Mouse (Mus musculus) CH12.LX (cell line): ENCODE measurements at regions not wholly inside any gene's neighbourhood (a gene's known extent, or its start where the extent isn't known, plus 50 kb on each side); places are given as distances from the start of the nearest gene placed in this dataset.

Experiments
- DNase-seq: peaks from one replicate; pipeline ENCODE4 v3.0.0-alpha.2; 2013; ENCODE audit errors: extremely low read depth
- H3K27ac ChIP-seq: 2 replicates; pipeline ENCODE4 v1.5.1; 2012; ENCODE audit warnings: low read depth, mild to moderate bottlenecking, control low read depth, moderate library complexity; ENCODE audit not compliant: insufficient read depth
- H3K27me3 ChIP-seq: replicated peaks from 2 replicates; pipeline ENCODE3; 2012; ENCODE audit warnings: inconsistent platforms
- H3K36me3 ChIP-seq, 2 experiments: replicated peaks in 1 of 2; 2 replicates each; pipeline versions ENCODE3 to v1.6.1; 2012; ENCODE audit warnings: inconsistent platforms in 1 of 2, low read length in 1 of 2, mild to moderate bottlenecking in 1 of 2, mixed read lengths in 1 of 2, moderate library complexity in 1 of 2; ENCODE audit not compliant: control insufficient read depth in 1 of 2, insufficient read depth in 1 of 2
- H3K4me1 ChIP-seq, 2 experiments: 2 replicates each; pipeline ENCODE4 v1.6.1; 2012; ENCODE audit warnings: inconsistent platforms in 1 of 2, moderate library complexity in 1 of 2; ENCODE audit not compliant: insufficient read depth in 2 of 2, control insufficient read depth in 1 of 2
- H3K4me2 ChIP-seq: 2 replicates; pipeline ENCODE4 v1.6.1; 2012; ENCODE audit warnings: low read depth, mild to moderate bottlenecking, control low read depth; ENCODE audit not compliant: poor library complexity, insufficient read depth, severe bottlenecking
- H3K4me3 ChIP-seq, 3 experiments: fragments of 150-350 bp in 1 of 3; sonication (generic) in 1 of 3; replicated peaks in 1 of 3; 2 replicates each; pipeline versions ENCODE3 to v1.5.1; 2011 to 2012; ENCODE audit warnings: low read depth in 2 of 3, low read length in 2 of 3, mild to moderate bottlenecking in 2 of 3, moderate library complexity in 2 of 3, control low read depth in 1 of 3, improper control_type of control experiment in 1 of 3, inconsistent platforms in 1 of 3, mixed read lengths in 1 of 3; ENCODE audit not compliant: poor library complexity in 1 of 3
- H3K79me2 ChIP-seq: replicated peaks from 2 replicates; pipeline ENCODE4 v1.6.1; 2012; ENCODE audit warnings: mild to moderate bottlenecking, moderate library complexity; ENCODE audit not compliant: control insufficient read depth, poor library complexity, insufficient read depth, severe bottlenecking; ENCODE audit errors: extremely low read depth
- H3K9ac ChIP-seq: 2 replicates; pipeline ENCODE4 v1.6.1; 2012; ENCODE audit warnings: low read depth, mild to moderate bottlenecking, control low read depth, moderate library complexity; ENCODE audit not compliant: insufficient read depth
- H3K9me3 ChIP-seq: replicated peaks from 2 replicates; pipeline ENCODE3; 2012; ENCODE audit warnings: low read length, inconsistent platforms, mixed read lengths
- CHD2 ChIP-seq: IDR thresholded peaks from 2 replicates; pipeline ENCODE4 v1.6.1; 2011; ENCODE audit warnings: low read length, improper control_type of control experiment
- E2F4 ChIP-seq: IDR thresholded peaks from 2 replicates; pipeline ENCODE4 v1.6.1; 2011; ENCODE audit warnings: low read depth, low read length, improper control_type of control experiment; ENCODE audit not compliant: insufficient replicate concordance
- ELF1 ChIP-seq: IDR thresholded peaks from 2 replicates; pipeline ENCODE4 v1.6.1; 2014; ENCODE audit warnings: low read depth, mild to moderate bottlenecking, inconsistent platforms, low read length, improper control_type of control experiment
- EP300 ChIP-seq: IDR thresholded peaks from 2 replicates; pipeline ENCODE4 v1.6.1; 2011; ENCODE audit warnings: low read length, improper control_type of control experiment
- GABPA ChIP-seq: IDR thresholded peaks from 2 replicates; pipeline ENCODE4 v1.6.1; 2012; ENCODE audit warnings: low read depth, low read length, improper control_type of control experiment, inconsistent platforms; ENCODE audit not compliant: insufficient replicate concordance
- JUND ChIP-seq: conservative IDR thresholded peaks from 2 replicates; pipeline ENCODE4 v1.6.1; 2011; ENCODE audit warnings: low read depth, low read length, improper control_type of control experiment
- KAT2A ChIP-seq: IDR thresholded peaks from 2 replicates; pipeline ENCODE4 v1.6.1; 2012; ENCODE audit warnings: low read length, improper control_type of control experiment, inconsistent platforms; ENCODE audit not compliant: insufficient replicate concordance
- MEF2A ChIP-seq: IDR thresholded peaks from 2 replicates; pipeline ENCODE4 v1.6.1; 2014; ENCODE audit warnings: low read depth, mild to moderate bottlenecking, inconsistent platforms, low read length, improper control_type of control experiment, borderline replicate concordance
- MYC ChIP-seq: IDR thresholded peaks from 2 replicates; pipeline ENCODE4 v1.6.1; 2011; ENCODE audit warnings: low read depth, mild to moderate bottlenecking, improper control_type of control experiment, low read length
- NELFE ChIP-seq: IDR thresholded peaks from 2 replicates; pipeline ENCODE4 v1.6.1; 2011; ENCODE audit warnings: low read depth, low read length, improper control_type of control experiment
- NRF1 ChIP-seq: IDR thresholded peaks from 2 replicates; pipeline ENCODE4 v1.6.1; 2014; ENCODE audit warnings: low read depth, mild to moderate bottlenecking, inconsistent platforms, low read length, improper control_type of control experiment, moderate library complexity
- POLR2A ChIP-seq: IDR thresholded peaks from 2 replicates; pipeline ENCODE4 v1.6.1; 2011; ENCODE audit warnings: low read depth, mild to moderate bottlenecking, improper control_type of control experiment, low read length
- POLR2AphosphoS2 ChIP-seq: IDR thresholded peaks from 2 replicates; pipeline ENCODE4 v1.6.1; 2011; ENCODE audit warnings: low read depth, low read length, improper control_type of control experiment
- RAD21 ChIP-seq: IDR thresholded peaks from 2 replicates; pipeline ENCODE4 v1.6.1; 2011; ENCODE audit warnings: low read depth, mild to moderate bottlenecking, low read length, improper control_type of control experiment, moderate library complexity
- RCOR1 ChIP-seq: conservative IDR thresholded peaks from 2 replicates; pipeline ENCODE4 v1.6.1; 2012; ENCODE audit warnings: low read depth, mild to moderate bottlenecking, inconsistent platforms, low read length, improper control_type of control experiment
- SIN3A ChIP-seq: IDR thresholded peaks from 2 replicates; pipeline ENCODE4 v1.6.1; 2012; ENCODE audit warnings: low read length, improper control_type of control experiment, inconsistent platforms
- SMC3 ChIP-seq: IDR thresholded peaks from 2 replicates; pipeline ENCODE4 v1.6.1; 2011; ENCODE audit warnings: low read depth, low read length, improper control_type of control experiment
- TBP ChIP-seq: conservative IDR thresholded peaks from 2 replicates; pipeline ENCODE4 v1.6.1; 2011; ENCODE audit warnings: low read depth, low read length, improper control_type of control experiment
- UBTF ChIP-seq: IDR thresholded peaks from 2 replicates; pipeline ENCODE4 v1.6.1; 2012; ENCODE audit warnings: low read depth, mild to moderate bottlenecking, inconsistent platforms, low read length, improper control_type of control experiment, moderate library complexity
- USF2 ChIP-seq: conservative IDR thresholded peaks from 2 replicates; pipeline ENCODE4 v1.6.1; 2011; ENCODE audit warnings: low read depth, low read length, improper control_type of control experiment
- ZC3H11A ChIP-seq: IDR thresholded peaks from 2 replicates; pipeline ENCODE4 v1.6.1; 2012; ENCODE audit warnings: low read depth, mild to moderate bottlenecking, inconsistent platforms, low read length, improper control_type of control experiment
- ZMIZ1 ChIP-seq: IDR thresholded peaks from 2 replicates; pipeline ENCODE4 v1.6.1; 2012; ENCODE audit warnings: low read depth, mild to moderate bottlenecking, inconsistent platforms, low read length, improper control_type of control experiment
- ZNF384 ChIP-seq: IDR thresholded peaks from 2 replicates; pipeline ENCODE4 v1.6.1; 2012; ENCODE audit warnings: low read depth, low read length, improper control_type of control experiment, inconsistent platforms
- dilution Hi-C: fragments of 300-500 bp; cut with MboI; formaldehyde crosslinking; loops from 2 replicates; pipeline ENCODE4 v1.14.3; 2020; ENCODE audit warnings: low sequenced_read_pairs; ENCODE audit not compliant: extremely low pct_unique_long_range_greater_than_20kb, extremely low pct_ligation_motif_present
- in situ Hi-C: fragments of 300-500 bp; cut with MboI; formaldehyde crosslinking; loops from 3 replicates; pipeline ENCODE4 v1.14.3; 2019; ENCODE audit warnings: low sequenced_read_pairs, low pct_ligation_motif_present, low pct_unique_long_range_greater_than_20kb, mixed read lengths

DNA sequence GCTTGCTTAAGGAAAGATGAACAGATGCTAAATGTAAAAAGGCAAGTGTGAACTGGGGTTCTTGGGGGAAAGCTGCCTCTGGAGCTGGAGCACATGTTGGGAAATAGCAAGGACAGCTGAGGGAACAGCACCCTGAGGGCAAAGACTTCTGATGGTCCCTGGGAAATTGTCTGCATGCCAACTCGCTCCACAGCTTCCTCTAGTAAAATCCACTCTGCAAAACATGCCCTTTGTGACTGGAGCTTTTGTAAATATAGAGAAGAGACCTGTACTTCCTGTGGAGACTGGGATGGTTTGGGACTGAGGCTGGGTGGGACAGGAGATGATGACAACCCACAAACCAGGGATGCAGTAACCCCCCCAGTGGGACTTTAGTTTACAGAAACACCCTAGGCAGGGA, 69.0 kb downstream of the Tmem100 start:
- TF ChIP-seq UBTF (no peak), ZNF384 (no peak), NRF1 (no peak), TBP (no peak), SIN3A (no peak), POLR2AphosphoS2 (no peak), E2F4 (no peak), ZC3H11A (no peak), MYC (no peak), USF2 (no peak), CHD2 (no peak)
- in situ Hi-C loops (no loop called here), dilution Hi-C loops (no loop called here)
- no peak for DNase-seq
- H3K27me3 ChIP-seq, result no peaks in the 10 kb centered on the region
- no peaks in the 10 kb centered on the region for H3K79me2 ChIP-seq
- H3K9ac ChIP-seq, result no peak overlapping the region
- no peak overlapping the region for H3K4me3 ChIP-seq
- H3K4me2 ChIP-seq, result no peak overlapping the region
- H3K36me3 ChIP-seq, result no peaks in the 10 kb centered on the region
- H3K4me1 ChIP-seq, result peaks cover 2 to 6% of the 10 kb centered on the region in 2 experiments; a peak in 2 of 4 replicates
- H3K9me3 ChIP-seq, result no peaks in the 10 kb centered on the region
- H3K27ac ChIP-seq, result no peak overlapping the region

DNA sequence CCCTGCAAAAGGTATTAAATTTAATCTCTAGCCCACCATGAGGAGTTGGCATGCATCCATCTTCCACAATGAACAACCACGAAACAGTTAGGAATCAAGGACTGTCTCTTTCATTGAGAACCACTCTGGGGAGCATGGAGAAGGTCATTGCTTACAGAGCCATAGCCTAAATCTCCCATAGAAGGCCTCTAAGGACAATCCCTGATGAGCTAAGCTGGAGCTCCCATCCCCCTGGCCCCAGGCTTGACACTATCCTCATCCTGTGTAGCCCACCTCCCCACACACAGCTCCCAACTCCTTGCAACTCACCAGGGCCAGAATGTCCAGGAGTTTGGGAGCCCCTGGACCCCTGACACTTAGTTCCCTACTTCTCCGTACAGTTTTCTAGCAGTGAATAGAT, 70.0 kb downstream of the Tmem100 start:
- H3K27me3 ChIP-seq, result no peaks in the 10 kb centered on the region
- in situ Hi-C loops, result no loop called here
- H3K4me2 ChIP-seq, result no peak overlapping the region
- TF ChIP-seq NELFE (no peak), E2F4 (no peak), KAT2A (no peak), MEF2A (no peak), SMC3 (no peak), RCOR1 (no peak), GABPA (no peak), RAD21 (no peak), ZC3H11A (no peak), ELF1 (no peak), ZMIZ1 (no peak), JUND (no peak), EP300 (no peak), POLR2A (no peak)
- no peaks in the 10 kb centered on the region for H3K9me3 ChIP-seq
- dilution Hi-C loops, result no loop called here
- no peak for DNase-seq
- H3K4me3 ChIP-seq, result no peak overlapping the region
- H3K9ac ChIP-seq, result no peak overlapping the region
- no peaks in the 10 kb centered on the region for H3K36me3 ChIP-seq
- no peaks in the 10 kb centered on the region for H3K79me2 ChIP-seq
- H3K4me1 ChIP-seq, result no peaks in the 10 kb centered on the region
- no peak overlapping the region for H3K27ac ChIP-seq
